Mouse (Mus musculus): ENCODE data around the gene Adcy7. TPM values are rescaled to one million over a fixed set of nuclear protein-coding genes. Genes with fewer than 3 reads are reported as not detected.

Gene Adcy7
- polyA plus RNA-seq, 2 experiments: 7.3 to 7.9 TPM

DNA sequence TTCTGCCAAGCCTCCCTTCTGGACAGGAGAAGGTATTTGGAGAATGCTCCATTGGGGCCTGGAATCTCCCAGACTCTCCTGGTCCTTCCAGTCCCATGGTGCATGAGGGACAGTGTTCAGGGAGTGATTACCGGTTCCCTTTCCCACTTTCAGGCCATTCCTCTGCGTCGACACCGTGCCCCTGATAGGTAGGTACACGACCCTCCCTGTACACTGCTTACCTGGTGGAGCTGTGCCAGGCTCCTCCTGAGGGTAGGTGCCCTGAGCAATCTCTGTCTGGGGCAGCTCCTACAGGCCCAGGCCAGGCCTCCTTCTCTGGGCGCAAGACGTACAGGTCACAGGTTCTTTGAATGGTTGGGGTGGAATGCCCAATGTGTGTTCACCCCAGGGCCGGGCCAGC lies 45.9 kb downstream of the Adcy7 start:
- Histone ChIP-seq H3K27ac (replicated peaks; ENCODE audit: low read depth, low read length) (no peak overlapping the region), H3K4me3 (replicated peaks; ENCODE audit: low read length) (no peak overlapping the region), H3K9me3 (ENCODE audit: control insufficient read depth, low read length) (no peaks in the 10 kb centered on the region), H3K4me1 (ENCODE audit: control insufficient read depth, insufficient read depth, low read length) (peaks cover 13% of the 10 kb centered on the region; the same call in 1 of the 2 replicates), H3K36me3 (ENCODE audit: control insufficient read depth, insufficient read depth, low read length) (no peaks in the 10 kb centered on the region), H3K9ac (ENCODE audit: low read depth, low read length, severe bottlenecking) (no peak overlapping the region), H3K4me2 (replicated peaks; ENCODE audit: low read depth, low read length, severe bottlenecking) (no peak overlapping the region), H3K27me3 (ENCODE audit: control insufficient read depth, insufficient read depth, low read length) (no peaks in the 10 kb centered on the region)
- 92% methylated on average over 8 of the region's 8 CpGs for WGBS
- no peak for TF ChIP-seq POLR2A (IDR thresholded peaks at IDR 0.05; ENCODE audit: borderline replicate concordance, extremely low read depth, insufficient read depth, insufficient read length)
- ATAC-seq (ENCODE audit: low FRiP score, low read depth): no peak
- no peak for DNase-seq (ENCODE audit: low spot score)

DNA sequence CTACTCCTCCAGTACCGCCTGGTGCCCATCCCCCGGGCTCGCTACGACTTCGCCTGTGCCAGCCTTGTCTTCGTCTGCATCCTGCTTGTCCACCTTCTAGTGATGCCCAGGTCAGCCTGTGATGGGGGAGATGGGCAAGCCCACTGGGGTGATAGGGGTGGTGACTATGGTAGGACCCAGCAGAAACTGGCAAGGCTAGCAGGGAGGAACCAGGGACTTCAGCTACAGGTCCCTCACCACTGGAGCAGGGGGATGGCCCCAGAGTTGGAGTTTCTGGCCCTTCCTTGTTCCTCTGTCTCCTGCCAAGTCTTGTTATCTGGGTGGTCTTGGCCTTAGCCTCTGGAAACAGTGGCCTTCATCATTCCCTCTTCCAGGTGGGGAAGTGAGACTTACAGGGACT lies 47.9 kb downstream of the Adcy7 start:
- DNase-seq (ENCODE audit: low spot score) (no peak), ATAC-seq (ENCODE audit: low FRiP score, low read depth) (no peak)
- TF ChIP-seq POLR2A (IDR thresholded peaks at IDR 0.05; ENCODE audit: borderline replicate concordance, extremely low read depth, insufficient read depth, insufficient read length): no peak
- no peaks in the 10 kb centered on the region for H3K9me3 ChIP-seq (ENCODE audit: control insufficient read depth, low read length)
- no peak overlapping the region for H3K4me3 ChIP-seq (replicated peaks; ENCODE audit: low read length)
- H3K9ac ChIP-seq (ENCODE audit: low read depth, low read length, severe bottlenecking): no peak overlapping the region
- H3K27me3 ChIP-seq (ENCODE audit: control insufficient read depth, insufficient read depth, low read length): no peaks in the 10 kb centered on the region
- 94% methylated on average over 6 of the region's 6 CpGs for WGBS
- no peak overlapping the region for H3K27ac ChIP-seq (replicated peaks; ENCODE audit: low read depth, low read length)
- peaks cover 8% of the 10 kb centered on the region; the same call in 1 of the 2 replicates for H3K36me3 ChIP-seq (ENCODE audit: control insufficient read depth, insufficient read depth, low read length)
- peaks cover 13% of the 10 kb centered on the region; the same call in 1 of the 2 replicates for H3K4me1 ChIP-seq (ENCODE audit: control insufficient read depth, insufficient read depth, low read length)
- no peak overlapping the region for H3K4me2 ChIP-seq (replicated peaks; ENCODE audit: low read depth, low read length, severe bottlenecking)

DNA sequence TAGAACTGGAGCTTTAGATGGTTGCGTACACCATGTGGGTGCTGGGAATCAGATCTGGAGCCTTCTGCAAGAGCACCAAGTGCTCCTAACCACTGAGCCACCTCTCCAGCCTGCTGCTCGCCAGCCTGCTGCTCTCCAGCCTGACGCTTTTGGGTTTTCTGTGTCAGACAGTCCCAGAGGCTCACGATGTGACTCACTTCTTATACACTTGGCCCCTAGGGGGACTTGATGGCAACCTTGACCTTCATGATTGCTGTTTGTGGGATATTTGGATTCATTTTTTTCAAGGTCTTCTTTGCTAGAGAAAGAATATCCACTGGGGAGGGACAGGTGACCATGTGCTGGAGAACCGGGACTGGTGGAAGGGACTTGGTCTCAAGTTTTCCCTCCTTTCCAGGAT lies 49.2 kb downstream of the Adcy7 start:
- no peak for ATAC-seq (ENCODE audit: low FRiP score, low read depth)

DNA sequence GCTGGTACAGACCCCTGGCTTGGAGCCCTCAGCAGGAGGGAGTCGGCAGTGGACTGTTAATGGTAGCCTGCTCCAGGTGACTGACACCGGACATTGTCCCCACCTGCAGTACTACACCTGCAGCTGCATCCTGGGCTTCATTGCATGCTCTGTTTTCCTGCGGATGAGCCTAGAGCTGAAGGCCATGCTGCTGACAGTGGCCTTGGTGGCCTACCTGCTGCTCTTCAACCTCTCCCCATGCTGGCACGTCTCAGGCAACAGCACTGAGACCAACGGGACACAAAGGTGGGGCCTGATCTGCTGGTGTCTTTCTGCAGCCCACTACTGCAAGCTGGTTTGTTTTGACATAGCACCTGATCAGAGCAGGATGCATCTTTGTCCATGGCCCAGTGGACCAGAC lies 51.3 kb downstream of the Adcy7 start:
- DNase-seq (ENCODE audit: low spot score): no peak
- TF ChIP-seq POLR2A (IDR thresholded peaks at IDR 0.05; ENCODE audit: borderline replicate concordance, extremely low read depth, insufficient read depth, insufficient read length): no peak
- Histone ChIP-seq H3K36me3 (ENCODE audit: control insufficient read depth, insufficient read depth, low read length) (peaks cover 40% of the 10 kb centered on the region), H3K4me2 (replicated peaks; ENCODE audit: low read depth, low read length, severe bottlenecking) (no peak overlapping the region), H3K9me3 (ENCODE audit: control insufficient read depth, low read length) (no peaks in the 10 kb centered on the region), H3K4me3 (replicated peaks; ENCODE audit: low read length) (no peak overlapping the region), H3K27ac (replicated peaks; ENCODE audit: low read depth, low read length) (no peak overlapping the region), H3K9ac (ENCODE audit: low read depth, low read length, severe bottlenecking) (no peak overlapping the region), H3K27me3 (ENCODE audit: control insufficient read depth, insufficient read depth, low read length) (no peaks in the 10 kb centered on the region), H3K4me1 (ENCODE audit: control insufficient read depth, insufficient read depth, low read length) (no peaks in the 10 kb centered on the region)
- no peak for ATAC-seq (ENCODE audit: low FRiP score, low read depth)
- WGBS: 79% methylated on average over 5 of the region's 5 CpGs

More for the DNA sequence above, 49.2 kb downstream of the Adcy7 start:
- no peaks in the 10 kb centered on the region for H3K27me3 ChIP-seq (ENCODE audit: control insufficient read depth, insufficient read depth, low read length)
- no peak overlapping the region for H3K27ac ChIP-seq (replicated peaks; ENCODE audit: low read depth, low read length)
- TF ChIP-seq POLR2A (IDR thresholded peaks at IDR 0.05; ENCODE audit: borderline replicate concordance, extremely low read depth, insufficient read depth, insufficient read length): no peak
- H3K4me2 ChIP-seq (replicated peaks; ENCODE audit: low read depth, low read length, severe bottlenecking): no peak overlapping the region
- H3K4me1 ChIP-seq (ENCODE audit: control insufficient read depth, insufficient read depth, low read length): peaks cover 8% of the 10 kb centered on the region; the same call in 1 of the 2 replicates
- 94% methylated on average over 5 of the region's 5 CpGs for WGBS
- H3K36me3 ChIP-seq (ENCODE audit: control insufficient read depth, insufficient read depth, low read length): peaks cover 20% of the 10 kb centered on the region
- H3K9me3 ChIP-seq (ENCODE audit: control insufficient read depth, low read length): no peaks in the 10 kb centered on the region
- no peak for DNase-seq (ENCODE audit: low spot score)
- no peak overlapping the region for H3K4me3 ChIP-seq (replicated peaks; ENCODE audit: low read length)
- H3K9ac ChIP-seq (ENCODE audit: low read depth, low read length, severe bottlenecking): no peak overlapping the region

DNA sequence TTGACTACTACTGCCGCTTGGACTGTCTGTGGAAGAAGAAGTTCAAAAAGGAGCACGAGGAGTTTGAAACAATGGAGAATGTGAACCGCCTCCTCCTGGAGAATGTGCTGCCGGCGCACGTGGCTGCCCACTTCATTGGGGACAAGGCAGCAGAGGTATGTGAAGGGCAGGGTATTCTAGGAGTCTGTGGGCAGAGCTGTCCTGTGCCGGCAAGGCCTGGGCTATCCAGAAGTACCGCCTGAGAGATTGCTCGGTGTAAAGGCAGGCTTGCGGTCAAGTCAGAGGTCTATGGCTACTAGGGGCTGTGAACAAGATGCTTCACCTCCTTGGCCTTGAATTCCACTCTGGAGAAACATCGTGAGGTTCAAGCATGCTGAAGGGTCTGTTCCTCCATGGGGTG lies 52.6 kb downstream of the Adcy7 start:
- no peak overlapping the region for H3K4me3 ChIP-seq (replicated peaks; ENCODE audit: low read length)
- no peak for TF ChIP-seq POLR2A (IDR thresholded peaks at IDR 0.05; ENCODE audit: borderline replicate concordance, extremely low read depth, insufficient read depth, insufficient read length)
- no peak for DNase-seq (ENCODE audit: low spot score)
- WGBS: 89% methylated on average over 11 of the region's 11 CpGs
- H3K27ac ChIP-seq (replicated peaks; ENCODE audit: low read depth, low read length): no peak overlapping the region
- H3K4me2 ChIP-seq (replicated peaks; ENCODE audit: low read depth, low read length, severe bottlenecking): no peak overlapping the region
- ATAC-seq (ENCODE audit: low FRiP score, low read depth): no peak
- no peaks in the 10 kb centered on the region for H3K27me3 ChIP-seq (ENCODE audit: control insufficient read depth, insufficient read depth, low read length)
- no peaks in the 10 kb centered on the region for H3K9me3 ChIP-seq (ENCODE audit: control insufficient read depth, low read length)
- H3K9ac ChIP-seq (ENCODE audit: low read depth, low read length, severe bottlenecking): no peak overlapping the region
- H3K4me1 ChIP-seq (ENCODE audit: control insufficient read depth, insufficient read depth, low read length): no peaks in the 10 kb centered on the region
- H3K36me3 ChIP-seq (ENCODE audit: control insufficient read depth, insufficient read depth, low read length): peaks cover 52% of the 10 kb centered on the region

DNA sequence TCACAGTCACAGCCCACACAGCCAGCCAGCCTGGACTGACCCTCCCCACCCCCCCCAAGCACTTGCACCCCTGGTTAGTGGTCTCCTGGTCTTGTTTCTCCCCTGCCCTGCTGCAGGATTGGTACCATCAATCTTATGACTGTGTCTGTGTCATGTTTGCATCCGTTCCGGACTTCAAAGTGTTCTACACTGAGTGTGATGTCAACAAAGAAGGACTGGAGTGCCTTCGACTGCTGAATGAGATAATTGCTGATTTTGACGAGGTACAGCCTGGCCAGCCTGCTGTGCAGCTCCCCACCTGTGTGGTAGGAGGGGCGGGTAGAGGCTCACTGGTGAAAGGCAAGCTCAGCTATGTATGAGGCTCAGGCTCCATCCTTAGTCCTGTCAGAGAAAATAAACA lies 53.0 kb downstream of the Adcy7 start:
- Histone ChIP-seq H3K27ac (replicated peaks; ENCODE audit: low read depth, low read length) (no peak overlapping the region), H3K4me1 (ENCODE audit: control insufficient read depth, insufficient read depth, low read length) (no peaks in the 10 kb centered on the region), H3K27me3 (ENCODE audit: control insufficient read depth, insufficient read depth, low read length) (no peaks in the 10 kb centered on the region), H3K4me3 (replicated peaks; ENCODE audit: low read length) (no peak overlapping the region), H3K9ac (ENCODE audit: low read depth, low read length, severe bottlenecking) (no peak overlapping the region), H3K9me3 (ENCODE audit: control insufficient read depth, low read length) (no peaks in the 10 kb centered on the region), H3K4me2 (replicated peaks; ENCODE audit: low read depth, low read length, severe bottlenecking) (no peak overlapping the region), H3K36me3 (ENCODE audit: control insufficient read depth, insufficient read depth, low read length) (peaks cover 57% of the 10 kb centered on the region)
- no peak for DNase-seq (ENCODE audit: low spot score)
- TF ChIP-seq POLR2A (IDR thresholded peaks at IDR 0.05; ENCODE audit: borderline replicate concordance, extremely low read depth, insufficient read depth, insufficient read length): no peak
- ATAC-seq (ENCODE audit: low FRiP score, low read depth): no peak
- WGBS: 25% methylated on average over 5 of the region's 5 CpGs

Data from limb, embryonic 14.5 days (tissue).